Mouse (Mus musculus) thymus, adult 2 months (tissue): ENCODE results near the gene Mt4. TPM values are rescaled to one million over a fixed set of nuclear protein-coding genes. Genes with fewer than 3 reads are reported as not detected.

Experiments used
- DNase-seq: peaks from one replicate; pipeline ENCODE4 v3.0.0; 2021
- H3K27ac ChIP-seq: fragments of 200-500 bp; 2 replicates; pipeline ENCODE4 v1.5.1; 2012; ENCODE audit warnings: low read length, control low read depth; ENCODE audit not compliant: control insufficient read depth, insufficient read depth
- H3K27me3 ChIP-seq: fragments of 200-500 bp; 2 replicates; pipeline ENCODE4 v1.6.1; 2012; ENCODE audit warnings: mild to moderate bottlenecking, low read length, moderate library complexity, mixed read lengths; ENCODE audit not compliant: control insufficient read depth, insufficient read depth
- H3K36me3 ChIP-seq: fragments of 200-500 bp; 2 replicates; pipeline ENCODE4 v1.6.1; 2012; ENCODE audit warnings: mild to moderate bottlenecking, low read length, moderate library complexity; ENCODE audit not compliant: control insufficient read depth, insufficient read depth
- H3K4me1 ChIP-seq: fragments of 200-500 bp; replicated peaks from 2 replicates; pipeline ENCODE4 v1.6.1; 2012; ENCODE audit warnings: low read length; ENCODE audit not compliant: control insufficient read depth, insufficient read depth
- H3K4me3 ChIP-seq: fragments of 200-500 bp; 2 replicates; pipeline ENCODE4 v1.5.1; 2012; ENCODE audit warnings: mild to moderate bottlenecking, low read length, control low read depth, moderate library complexity; ENCODE audit not compliant: control insufficient read depth, insufficient read depth
- CTCF ChIP-seq: fragments of 200-500 bp; IDR thresholded peaks from 2 replicates; pipeline ENCODE4 v1.5.1; 2012; ENCODE audit warnings: mild to moderate bottlenecking, control low read depth, low read length, moderate library complexity, borderline replicate concordance; ENCODE audit not compliant: control insufficient read depth, poor library complexity, insufficient read depth; ENCODE audit errors: extremely low read depth
- POLR2A ChIP-seq: fragments of 200-500 bp; IDR thresholded peaks from 2 replicates; pipeline ENCODE4 v1.6.1; 2012; ENCODE audit warnings: mild to moderate bottlenecking, low read length, control low read depth, moderate library complexity; ENCODE audit not compliant: control insufficient read depth, poor library complexity, insufficient read depth; ENCODE audit errors: extremely low read depth
- WGBS: fragments of 180-500 bp; shearing (Covaris S2); methylation state at CpG from one replicate; pipeline ENCODE4 v1.1.7; 2018; 5-methylcytosine and 5-hydroxymethylcytosine counted together
- polyA plus RNA-seq: library from polyadenylated mRNA; depleted of rRNA; stranded (reverse); fragments of >200 nt; gene quantifications from 2 replicates; pipeline ENCODE4 v1.2.3, GENCODE M21; 2012

The Mt4 gene
- polyA plus RNA-seq, 1 experiment, result 12.1 TPM

GRCm38 (mm10) chr8:94104146-94104545 lies 32.9 kb upstream of the Mt4 start:
- TF ChIP-seq POLR2A (no peak), CTCF (no peak)
- Histone ChIP-seq H3K4me3 (no peak overlapping the region), H3K4me1 (no peaks in the 10 kb centered on the region), H3K27ac (no peak overlapping the region), H3K36me3 (no peaks in the 10 kb centered on the region), H3K27me3 (no peaks in the 10 kb centered on the region)
- WGBS, result 66% methylated on average over 5 of the region's 5 CpGs
- no peak for DNase-seq

- H3K4me1 ChIP-seq, result no peaks in the 10 kb centered on the region
- no peaks in the 10 kb centered on the region for H3K27me3 ChIP-seq
- TF ChIP-seq CTCF, result no peak
- no peaks in the 10 kb centered on the region for H3K36me3 ChIP-seq
- no peak for DNase-seq
- no peak overlapping the region for H3K27ac ChIP-seq
- no peak overlapping the region for H3K4me3 ChIP-seq
- 81% methylated on average over 3 of the region's 3 CpGs for WGBS
These were observed 29.1 kb upstream of the Mt4 start for GRCm38 (mm10) chr8:94107871-94108270.

- no peaks in the 10 kb centered on the region for H3K27me3 ChIP-seq
- H3K4me3 ChIP-seq, result no peak overlapping the region
- no peak for DNase-seq
- H3K36me3 ChIP-seq, result no peaks in the 10 kb centered on the region
- H3K27ac ChIP-seq, result no peak overlapping the region
- 99% methylated on average over 6 of the region's 6 CpGs for WGBS
- H3K4me1 ChIP-seq, result no peaks in the 10 kb centered on the region
- TF ChIP-seq CTCF (no peak), POLR2A (no peak)
These were observed 27.6 kb upstream of the Mt4 start for GRCm38 (mm10) chr8:94109396-94109795.

- Histone ChIP-seq H3K27ac (no peak overlapping the region), H3K36me3 (no peaks in the 10 kb centered on the region), H3K4me3 (no peak overlapping the region), H3K27me3 (no peaks in the 10 kb centered on the region), H3K4me1 (no peaks in the 10 kb centered on the region)
- DNase-seq, result no peak
- WGBS, result 95% methylated on average over 5 of the region's 5 CpGs
- TF ChIP-seq CTCF (no peak), POLR2A (no peak)
These were observed 27.2 kb upstream of the Mt4 start for GRCm38 (mm10) chr8:94109835-94110234.

GRCm38 (mm10) chr8:94110526-94111177 lies 26.3 kb upstream of the Mt4 start:
- TF ChIP-seq CTCF, result no peak
- no peak for TF ChIP-seq POLR2A
- Histone ChIP-seq H3K27ac (no peak overlapping the region), H3K4me1 (no peaks in the 10 kb centered on the region), H3K4me3 (no peak overlapping the region), H3K27me3 (no peaks in the 10 kb centered on the region), H3K36me3 (no peaks in the 10 kb centered on the region)
- no peak for DNase-seq
- 91% methylated on average over 6 of the region's 6 CpGs for WGBS

- 14% methylated on average over 1 of the region's 1 CpGs for WGBS
- no peak overlapping the region for H3K4me3 ChIP-seq
- H3K27ac ChIP-seq, result no peak overlapping the region
- DNase-seq, result no peak
- TF ChIP-seq CTCF, result no peak
- TF ChIP-seq POLR2A, result no peak
- no peaks in the 10 kb centered on the region for H3K4me1 ChIP-seq
- H3K36me3 ChIP-seq, result no peaks in the 10 kb centered on the region
- no peaks in the 10 kb centered on the region for H3K27me3 ChIP-seq
These were observed 23.6 kb upstream of the Mt4 start for GRCm38 (mm10) chr8:94113435-94113834.

GRCm38 (mm10) chr8:94113972-94114371 lies 23.0 kb upstream of the Mt4 start:
- WGBS, result 90% methylated on average over 2 of the region's 2 CpGs
- TF ChIP-seq CTCF, result no peak
- no peak for TF ChIP-seq POLR2A
- no peaks in the 10 kb centered on the region for H3K36me3 ChIP-seq
- H3K4me1 ChIP-seq, result no peaks in the 10 kb centered on the region
- H3K27ac ChIP-seq, result no peak overlapping the region
- H3K27me3 ChIP-seq, result no peaks in the 10 kb centered on the region
- no peak overlapping the region for H3K4me3 ChIP-seq
- no peak for DNase-seq
